18 mouse cellular contexts compared by ENCODE assay signal in the genomic region with DNA sequence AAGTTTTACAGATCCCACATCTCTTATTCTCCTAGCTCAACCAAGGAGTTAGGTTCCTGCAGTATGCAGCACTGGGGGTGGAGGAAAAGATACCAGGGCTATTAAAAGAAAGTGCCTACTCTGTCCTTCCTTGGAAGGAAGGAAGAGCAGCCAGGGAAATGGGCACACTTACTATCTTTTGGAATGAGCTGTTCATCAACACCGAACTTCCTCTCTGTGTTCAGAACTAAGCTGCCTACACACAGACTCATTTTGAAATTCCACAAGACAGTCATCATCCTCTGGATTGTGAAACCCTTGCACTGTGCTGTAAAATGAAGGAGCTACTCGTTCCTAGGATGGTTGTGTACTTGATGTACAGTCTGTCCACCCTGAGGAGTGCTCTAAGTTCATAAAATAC.
DNase-seq lines count a peak whose midpoint lies in the region.
"Had no signal": no experiment of that assay in that cellular context is flagged by ENCODE, and none has a peak within 500 bp of the region (broad histone marks: within the 10 kb centered on the region; RNA-seq: fewer than 3 reads in every experiment).

No protein-coding gene starts in this region.

- peak; percentile 14 to 39 for DNase-seq in left cerebral cortex, adult 18-20 months (ENCODE audit: low spot score in 2 of 2)
- DNase-seq in left cerebral cortex, postnatal 4 days = no peak
- DNase-seq in lung, postnatal 25 days (ENCODE audit: low spot score) = peak; percentile 7
- DNase-seq in lung, postnatal 4 days = no peak
- DNase-seq in NIH3T3 (ENCODE audit: low read depth) = peak; percentile 34
- peak; percentile 17 for DNase-seq in fibroblast of lung, adult 2 months (ENCODE audit: low read depth)
- DNase-seq in adrenal gland, adult 2 months = no peak
- DNase-seq: adrenal gland, postnatal 25 days; cerebellum, adult 18-20 months; cerebellum, postnatal 25 days; embryo, embryonic 11 days; gastrocnemius, postnatal 25 days; heart, postnatal 10 days; kidney, adult 8-10 months; kidney, postnatal 25 days; liver, embryonic 13.5 days; midbrain, embryonic 14.5 days; thymus, postnatal 14 days had no signal

- intact Hi-C loops in left cerebral cortex, postnatal 4 days (cut with DNase I) = no loop called here

Comparison
In these comparisons a context has a peak if more than half of its experiments do, and no peak if none do; other contexts are left out.
1. DNase-seq: peak in left cerebral cortex, adult 18-20 months (2 of 2), lung, postnatal 25 days (single experiment), NIH3T3 (single experiment) and fibroblast of lung, adult 2 months (single experiment); none in left cerebral cortex, postnatal 4 days (single experiment), lung, postnatal 4 days (0 of 2) and adrenal gland, adult 2 months (single experiment).